ENCODE assay signal across 12 mouse cellular contexts in the genomic region with DNA sequence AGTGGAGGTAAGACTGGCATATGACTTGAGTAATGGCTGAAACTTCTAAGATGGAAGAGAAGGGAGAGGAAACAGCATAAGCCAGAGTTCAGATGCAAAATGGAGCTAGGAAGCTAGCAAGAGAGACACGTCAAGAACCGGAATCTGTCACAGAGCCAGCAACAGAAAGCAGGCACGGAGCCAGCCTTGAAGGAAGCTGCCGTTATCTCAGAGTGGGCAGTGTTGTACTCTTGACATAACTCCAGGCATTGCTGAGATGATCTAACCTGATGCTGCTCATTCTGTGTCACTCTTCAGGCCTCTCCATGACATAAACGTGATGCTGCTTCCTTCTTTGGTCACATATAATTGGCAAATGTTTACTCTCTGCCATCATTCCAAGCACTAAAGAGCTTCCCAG.
DNase-seq lines count a peak whose midpoint lies in the region; ATAC-seq and TF ChIP-seq lines count a peak whose summit lies in the region.
"Had no signal": no experiment of that assay in that cellular context is flagged by ENCODE, and none has a peak within 500 bp of the region (broad histone marks: within the 10 kb centered on the region; RNA-seq: fewer than 3 reads in every experiment).

No protein-coding gene starts in this region.

- ATAC-seq in heart, embryonic 15.5 days (replicated peaks; ENCODE audit: insufficient number of reproducible peaks, insufficient read depth, low FRiP score, low read depth) = 0 out of 2 replicates have a peak, but pooled peaks have one; percentile 35

- H3K9me3 ChIP-seq in heart, embryonic 15.5 days (replicated peaks) = no peaks in the 10 kb centered on the region
- H3K9me3 ChIP-seq: hindbrain, embryonic 10.5 days; megakaryocyte, embryonic 14.5 days had no signal

- no peak overlapping the region for H3K9ac ChIP-seq in heart, embryonic 15.5 days

- no peak overlapping the region for H3K4me2 ChIP-seq in heart, embryonic 15.5 days

- H3K27me3 ChIP-seq in heart, embryonic 15.5 days = no peaks in the 10 kb centered on the region
- H3K27me3 ChIP-seq: megakaryocyte, embryonic 14.5 days had no signal

- H3K27ac ChIP-seq in heart, embryonic 15.5 days = no peak overlapping the region
- H3K27ac ChIP-seq in layer of hippocampus, adult 2 months = no peak overlapping the region
- H3K27ac ChIP-seq: hindbrain, embryonic 10.5 days had no signal

- DNase-seq in heart, adult 11 months = no peak
- peak; percentile 22 for DNase-seq in MEL-GATA-1-ER (ENCODE audit: extremely low read depth, low read depth)
- DNase-seq in adrenal gland, postnatal 25 days = peak; percentile 58
- peak; percentile 21 for DNase-seq in lung, adult 2 months
- DNase-seq in layer of hippocampus, adult 2 months (ENCODE audit: low spot score in 2 of 2) = no peak
- no peak for DNase-seq in urinary bladder, adult 2 months (ENCODE audit: low spot score)
- no peak for DNase-seq in thymus, postnatal 25 days

- TF ChIP-seq CTCF in lung, adult 2 months (IDR thresholded peaks at IDR 0.05; ENCODE audit: insufficient read depth, low read length) = no peak
- TF ChIP-seq CTCF in layer of hippocampus, adult 2 months (conservative IDR thresholded peaks at IDR 0.05) = no peak

- no peak overlapping the region for H3K4me3 ChIP-seq in heart, embryonic 15.5 days
- H3K4me3 ChIP-seq in lung, adult 2 months (replicated peaks; ENCODE audit: extremely low read depth, low read depth, low read length) = no peak overlapping the region
- no peak overlapping the region for H3K4me3 ChIP-seq in layer of hippocampus, adult 2 months
- H3K4me3 ChIP-seq: erythroblast, embryonic 14.5 days; hindbrain, embryonic 10.5 days; megakaryocyte, embryonic 14.5 days; myocyte had no signal

- WGBS in heart, embryonic 15.5 days = 17% methylated on average over 5 of the region's 5 CpGs
- WGBS in lung, adult 2 months = 26% methylated on average over 5 of the region's 5 CpGs

- peaks cover 7% of the 10 kb centered on the region; the same call in 1 of the 2 replicates for H3K4me1 ChIP-seq in heart, embryonic 15.5 days (replicated peaks)
- no peaks in the 10 kb centered on the region for H3K4me1 ChIP-seq in lung, adult 2 months (ENCODE audit: control insufficient read depth, insufficient read depth, low read length)
- H3K4me1 ChIP-seq: megakaryocyte, embryonic 14.5 days had no signal

- no peak for TF ChIP-seq POLR2A in lung, adult 2 months (IDR thresholded peaks at IDR 0.05; ENCODE audit: borderline replicate concordance, extremely low read depth, low read depth, low read length)

- H3K36me3 ChIP-seq in heart, embryonic 15.5 days = no peaks in the 10 kb centered on the region
- H3K36me3 ChIP-seq: hindbrain, embryonic 10.5 days had no signal

Comparison
In these comparisons a context has a peak if more than half of its experiments do, and no peak if none do; other contexts are left out.
1. DNase-seq: peak in MEL-GATA-1-ER (single experiment), adrenal gland, postnatal 25 days (single experiment) and lung, adult 2 months (single experiment); none in heart, adult 11 months (single experiment), layer of hippocampus, adult 2 months (0 of 2), urinary bladder, adult 2 months (single experiment) and thymus, postnatal 25 days (single experiment).